In genomic region chr9:61860147-61860546, GRCm38 (mm10) we compare ENCODE assay signal across 8 mouse cellular contexts. TPM values are rescaled to one million over a fixed set of nuclear protein-coding genes. Genes with fewer than 3 reads are reported as not detected.
DNase-seq lines count a peak whose midpoint lies in the region; ATAC-seq and TF ChIP-seq lines count a peak whose summit lies in the region.
"Had no signal": no experiment of that assay in that cellular context is flagged by ENCODE, and none has a peak within 500 bp of the region (broad histone marks: within the 10 kb centered on the region; RNA-seq: fewer than 3 reads in every experiment).

No protein-coding gene starts in this region.

- no peak overlapping the region for H3K4me3 ChIP-seq in liver, embryonic 12.5 days
- no peak overlapping the region for H3K4me3 ChIP-seq in liver, adult 2 months (ENCODE audit: insufficient read depth, low read depth, low read length)
- H3K4me3 ChIP-seq: heart, embryonic 13.5 days had no signal

- no peak overlapping the region for H3K27ac ChIP-seq in liver, embryonic 12.5 days
- no peak overlapping the region for H3K27ac ChIP-seq in liver, adult 2 months (replicated peaks; ENCODE audit: insufficient read depth, low read depth, low read length)
- H3K27ac ChIP-seq: heart, embryonic 13.5 days had no signal

- peak; percentile 50 for DNase-seq in liver
- DNase-seq in MN1 (ENCODE audit: low spot score) = peak; percentile 45
- DNase-seq in c-Kit-negative CD71-positive TER-119-positive erythroid progenitor cells, embryonic 14.5 days (ENCODE audit: low read depth, low spot score) = peak; percentile 6
- peak; percentile 51 for DNase-seq in liver, adult 2 months (ENCODE audit: extremely low read depth, low read depth, low spot score)
- peak; percentile 39 for DNase-seq in retina, postnatal 7 days (ENCODE audit: low read depth, low spot score)

- no peak overlapping the region for H3K4me2 ChIP-seq in liver, embryonic 12.5 days
- H3K4me2 ChIP-seq: heart, embryonic 13.5 days had no signal

- H3K9me3 ChIP-seq in liver, embryonic 12.5 days (replicated peaks) = no peaks in the 10 kb centered on the region
- H3K9me3 ChIP-seq: heart, embryonic 13.5 days had no signal

- peaks cover 29% of the 10 kb centered on the region for H3K27me3 ChIP-seq in liver, embryonic 12.5 days (replicated peaks)
- peaks cover 4% of the 10 kb centered on the region; the same call in 1 of the 2 replicates for H3K27me3 ChIP-seq in liver, adult 2 months (ENCODE audit: control insufficient read depth, insufficient read depth, low read length)

- no peak overlapping the region for H3K9ac ChIP-seq in liver, embryonic 12.5 days
- H3K9ac ChIP-seq in liver, adult 2 months (ENCODE audit: low read depth, low read length) = no peak overlapping the region
- H3K9ac ChIP-seq: heart, embryonic 13.5 days had no signal

- no peaks in the 10 kb centered on the region for H3K36me3 ChIP-seq in liver, embryonic 12.5 days
- H3K36me3 ChIP-seq in liver, adult 2 months (ENCODE audit: control insufficient read depth, insufficient read depth, low read length) = no peaks in the 10 kb centered on the region
- H3K36me3 ChIP-seq: heart, embryonic 13.5 days had no signal

- TF ChIP-seq CTCF in liver, adult 2 months (IDR thresholded peaks at IDR 0.05; ENCODE audit: low read depth, low read length) = peak; percentile 78

- ATAC-seq in liver, embryonic 12.5 days = no peak
- ATAC-seq in hematopoietic stem cell, adult 5-6 weeks (replicated peaks in 1 of 2; ENCODE audit: insufficient read depth in 1 of 2, low FRiP score in 2 of 2, low TSS enrichment in 1 of 2, low read depth in 1 of 2, poor library complexity in 2 of 2, severe bottlenecking in 2 of 2) = peak; percentile 66 to 71

- 11% methylated on average over 2 of the region's 2 CpGs for WGBS in liver, embryonic 12.5 days (ENCODE audit: insufficient replicate concordance)
- 30% methylated on average over 2 of the region's 2 CpGs for WGBS in liver, adult 2 months

- no peaks in the 10 kb centered on the region for H3K79me2 ChIP-seq in liver, adult 2 months (ENCODE audit: control insufficient read depth, insufficient read depth, low read length)

- TF ChIP-seq POLR2A in liver, adult 2 months (IDR thresholded peaks at IDR 0.05; ENCODE audit: extremely low read depth, insufficient read depth, low read length) = no peak

- H3K4me1 ChIP-seq in liver, embryonic 12.5 days = peaks cover 3% of the 10 kb centered on the region; the same call in 1 of the 2 replicates
- H3K4me1 ChIP-seq in liver, adult 2 months (ENCODE audit: control insufficient read depth, insufficient read depth, low read length) = no peaks in the 10 kb centered on the region

RNA-seq across cellular contexts. Expression of gene Rplp1, which starts 54.2 kb away (rescaled TPM):
- 1,190 and 1,274 TPM in 2 replicates for polyA plus RNA-seq in liver, embryonic 12.5 days (2016; fragmentation: Nextera tagmentation; extraction: Ambion mirVana)
- 4,785 and 5,477 TPM in 2 replicates for total RNA-seq in hematopoietic stem cell, adult 5-6 weeks (2017)
- total RNA-seq in liver, adult 2 months (2014; rRNA removed) = 1,606 and 2,153 TPM in 2 replicates
- polyA plus RNA-seq in liver, adult 2 months (2012; rRNA removed) = 5,211 and 6,066 TPM in 2 replicates
